Mouse (Mus musculus) 3134 (cell line): ENCODE data around the gene Mrpl48.

Source experiments
- DNase-seq: peaks from one replicate; pipeline ENCODE4 v3.0.0-alpha.2; 2011; ENCODE audit warnings: low spot score; ENCODE audit not compliant: insufficient read length; ENCODE audit errors: extremely low read depth

Gene Mrpl48

DNA sequence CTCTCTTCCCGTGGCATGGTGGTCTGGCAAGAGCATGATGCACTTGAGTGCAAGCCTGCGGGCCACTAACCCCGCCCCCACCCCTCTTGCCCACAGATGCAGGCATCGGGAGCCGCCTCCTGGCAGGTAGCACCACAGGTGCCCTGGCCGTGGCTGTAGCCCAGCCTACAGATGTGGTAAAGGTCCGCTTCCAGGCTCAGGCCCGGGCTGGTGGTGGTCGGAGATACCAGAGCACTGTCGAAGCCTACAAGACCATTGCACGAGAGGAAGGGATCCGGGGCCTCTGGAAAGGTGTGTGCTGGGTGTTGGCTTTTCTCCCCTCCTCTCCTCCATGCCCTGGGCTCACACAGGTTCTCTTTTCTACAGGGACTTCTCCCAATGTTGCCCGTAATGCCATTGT is 110.1 kb downstream of the Mrpl48 start:
- DNase-seq = no peak

GRCm38 (mm10) chr7:100497402-100497801 is 110.7 kb downstream of the Mrpl48 start:
- no peak for DNase-seq

DNA sequence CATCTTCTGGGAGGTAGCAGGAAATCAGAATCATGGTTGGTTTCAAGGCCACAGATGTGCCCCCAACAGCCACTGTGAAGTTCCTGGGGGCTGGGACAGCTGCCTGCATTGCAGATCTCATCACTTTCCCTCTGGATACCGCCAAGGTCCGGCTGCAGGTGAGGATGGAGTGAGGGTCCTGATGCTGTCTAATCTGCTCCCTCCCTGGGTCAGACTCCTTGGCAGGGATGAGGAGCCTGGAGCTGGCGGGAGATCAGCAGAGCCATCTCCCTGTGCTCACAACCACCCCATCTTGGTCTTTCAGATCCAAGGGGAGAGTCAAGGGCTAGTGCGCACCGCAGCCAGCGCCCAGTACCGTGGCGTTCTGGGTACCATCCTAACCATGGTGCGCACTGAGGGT is 111.3 kb downstream of the Mrpl48 start:
- no peak for DNase-seq

GRCm38 (mm10) chr7:100496371-100496770 is 111.7 kb downstream of the Mrpl48 start:
- DNase-seq = no peak
